Mouse (Mus musculus) spleen, postnatal 10 days (tissue): ENCODE measurements around the gene Otub1.

Experiments used
- DNase-seq, 2 experiments: peaks; one replicate each; pipeline ENCODE4 v3.0.0; 2021 to 2022; ENCODE audit warnings: low spot score in 2 of 2

The Otub1 gene

DNA sequence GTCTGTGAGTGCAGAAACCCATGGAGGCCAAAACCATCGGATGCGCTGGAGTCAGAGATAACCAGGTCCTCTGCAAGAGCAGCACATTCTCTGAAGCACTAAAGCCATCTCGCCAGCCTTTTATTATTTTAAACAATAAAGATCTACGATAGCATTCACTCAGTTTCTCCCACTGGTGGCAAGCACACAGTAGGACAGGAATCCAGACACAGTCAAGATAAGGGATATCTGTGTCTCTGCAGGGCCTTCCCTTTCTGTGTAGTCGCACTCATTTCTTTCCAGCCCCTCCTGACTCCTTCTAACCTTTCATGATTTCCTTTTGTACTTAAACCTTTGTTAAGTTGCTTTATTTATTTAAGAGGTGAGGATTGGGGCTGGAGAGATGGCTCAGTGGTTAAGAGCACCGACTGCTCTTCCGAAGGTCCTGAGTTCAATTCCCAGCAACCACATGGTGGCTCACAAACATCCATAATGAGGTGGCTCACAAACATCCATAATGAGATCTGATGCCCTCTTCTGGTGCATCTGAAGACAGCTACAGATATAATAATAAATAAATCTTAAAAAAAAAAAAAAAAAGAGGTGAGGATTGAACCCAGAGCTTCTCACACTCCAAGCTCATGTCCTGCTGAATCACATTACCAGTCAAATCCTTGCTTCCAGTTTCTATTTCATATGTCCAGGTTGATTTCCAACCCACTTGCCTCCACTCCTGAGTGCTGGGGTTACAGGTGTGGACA is 4.0 kb upstream of the Otub1 start:
- DNase-seq = no peak

DNA sequence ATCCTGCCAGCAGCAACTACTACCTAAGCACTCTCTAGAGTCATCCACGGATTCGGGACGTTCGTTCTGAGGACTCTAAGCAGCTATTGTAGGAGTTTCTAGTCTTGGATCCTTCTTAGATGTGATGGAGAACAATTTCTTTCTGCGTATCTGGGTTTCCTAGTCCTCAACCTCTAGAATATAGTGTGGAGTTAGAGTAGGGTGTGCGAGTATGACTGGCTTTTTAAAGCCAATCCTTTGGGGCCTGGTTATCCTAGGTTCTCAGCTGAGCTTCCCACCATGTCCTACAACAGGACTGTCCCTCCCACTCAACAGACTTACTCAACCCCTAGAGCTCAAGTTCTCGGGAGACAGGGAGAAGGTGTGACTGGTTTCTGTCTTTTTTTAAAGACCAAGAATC is 790 bp downstream of the Otub1 start:
- no peak for DNase-seq

DNA sequence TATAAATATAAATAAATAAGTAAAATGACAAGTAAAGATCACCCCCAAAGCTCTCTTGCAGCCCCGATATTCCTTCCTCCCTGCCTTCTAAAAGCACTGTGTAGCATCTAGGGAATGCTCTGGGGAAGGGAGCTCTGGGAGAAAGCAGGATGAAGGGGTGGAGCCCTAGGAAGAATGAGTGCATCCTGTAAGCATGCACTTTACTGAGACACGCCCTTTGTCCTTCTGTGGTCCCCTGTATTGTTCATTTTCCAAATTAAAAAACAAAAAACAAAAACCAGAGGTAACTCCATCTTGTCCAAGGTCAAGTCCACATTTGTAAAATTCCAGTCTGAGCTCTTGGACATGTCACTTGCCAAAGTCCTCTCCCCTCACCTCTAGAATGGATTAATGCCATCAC is 1.2 kb downstream of the Otub1 start:
- DNase-seq = no peak

DNA sequence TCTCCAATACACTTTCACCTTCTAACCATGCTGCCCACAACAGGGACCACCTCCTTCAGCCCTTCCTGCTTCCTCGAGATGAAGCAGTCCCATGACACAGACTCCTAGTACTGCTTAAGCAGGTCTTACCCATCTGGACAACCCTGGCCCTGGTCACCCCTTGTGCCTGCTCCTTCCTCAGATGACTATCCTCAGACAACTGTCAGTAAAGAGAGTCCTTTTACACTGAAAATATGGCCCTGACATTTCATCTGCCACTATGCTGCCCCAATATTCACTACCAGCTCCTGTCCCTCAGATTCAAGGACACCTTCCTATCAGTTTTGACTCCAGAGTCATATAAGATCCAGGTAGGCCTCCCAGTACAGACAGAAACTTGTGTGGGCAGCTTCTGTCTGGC is 5.7 kb downstream of the Otub1 start:
- DNase-seq = no peak

DNA sequence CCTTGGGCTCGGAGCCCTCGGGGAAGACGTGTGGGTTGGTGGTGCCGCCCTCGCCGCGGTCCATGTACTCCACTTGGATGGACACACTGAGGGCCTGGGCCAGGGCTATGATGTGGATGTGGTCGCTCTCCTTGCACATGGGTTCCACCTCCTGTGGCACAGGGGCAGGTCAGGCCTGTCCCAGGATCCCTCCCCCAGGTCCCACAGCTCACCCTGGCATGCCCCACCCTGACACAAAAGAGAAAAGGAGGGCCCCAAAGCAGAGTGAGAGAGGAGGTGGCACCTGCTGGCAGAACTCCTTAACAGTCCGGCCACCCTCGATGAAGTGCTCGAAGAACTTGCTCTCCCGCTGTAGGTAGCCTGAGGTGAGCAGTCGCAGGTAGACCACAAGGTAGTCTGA is 7.0 kb downstream of the Otub1 start:
- DNase-seq = no peak

DNA sequence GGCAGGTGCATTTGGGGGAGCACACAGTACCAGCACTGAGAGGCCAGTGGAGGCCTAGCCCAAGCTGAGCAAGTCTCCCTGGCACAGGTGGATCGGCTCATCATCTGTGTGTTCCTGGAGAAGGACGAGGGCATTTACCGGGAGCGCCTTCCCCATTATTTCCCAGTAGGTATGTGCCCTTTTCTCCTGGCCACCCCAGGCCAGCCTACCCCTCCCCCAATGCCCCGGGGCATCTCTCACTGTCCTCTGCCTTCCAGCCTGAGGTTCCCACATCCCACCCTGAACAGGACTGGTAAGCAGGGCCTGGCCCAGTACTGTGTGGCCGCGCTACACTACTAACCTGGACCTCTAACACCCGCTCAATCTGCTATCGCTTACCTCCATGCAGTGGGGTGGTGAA is 8.7 kb downstream of the Otub1 start:
- DNase-seq = no peak

DNA sequence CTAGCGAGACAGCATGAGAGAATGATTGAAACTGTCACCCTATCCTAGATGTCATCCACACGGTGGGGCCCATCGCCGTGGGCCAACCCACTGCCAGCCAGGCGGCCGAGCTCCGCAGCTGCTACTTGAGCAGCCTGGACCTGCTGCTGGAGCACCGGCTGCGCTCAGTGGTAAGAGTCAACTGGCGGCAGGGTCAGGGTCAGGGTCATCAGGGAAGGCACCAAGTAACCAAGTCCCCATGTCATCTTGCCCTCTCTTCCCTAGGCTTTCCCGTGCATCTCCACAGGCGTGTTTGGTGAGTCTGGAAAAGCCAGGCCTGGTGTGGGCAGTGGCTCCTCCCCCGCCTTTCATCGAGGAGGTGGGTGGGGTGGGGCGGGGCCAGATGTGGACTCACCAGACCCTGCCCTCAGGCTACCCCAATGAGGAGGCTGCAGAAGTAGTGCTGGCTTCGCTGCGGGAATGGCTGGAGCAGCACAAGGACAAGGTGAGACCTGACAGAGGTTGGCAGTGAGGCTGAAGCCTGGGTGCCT is 9.3 kb downstream of the Otub1 start:
- DNase-seq = no peak

DNA sequence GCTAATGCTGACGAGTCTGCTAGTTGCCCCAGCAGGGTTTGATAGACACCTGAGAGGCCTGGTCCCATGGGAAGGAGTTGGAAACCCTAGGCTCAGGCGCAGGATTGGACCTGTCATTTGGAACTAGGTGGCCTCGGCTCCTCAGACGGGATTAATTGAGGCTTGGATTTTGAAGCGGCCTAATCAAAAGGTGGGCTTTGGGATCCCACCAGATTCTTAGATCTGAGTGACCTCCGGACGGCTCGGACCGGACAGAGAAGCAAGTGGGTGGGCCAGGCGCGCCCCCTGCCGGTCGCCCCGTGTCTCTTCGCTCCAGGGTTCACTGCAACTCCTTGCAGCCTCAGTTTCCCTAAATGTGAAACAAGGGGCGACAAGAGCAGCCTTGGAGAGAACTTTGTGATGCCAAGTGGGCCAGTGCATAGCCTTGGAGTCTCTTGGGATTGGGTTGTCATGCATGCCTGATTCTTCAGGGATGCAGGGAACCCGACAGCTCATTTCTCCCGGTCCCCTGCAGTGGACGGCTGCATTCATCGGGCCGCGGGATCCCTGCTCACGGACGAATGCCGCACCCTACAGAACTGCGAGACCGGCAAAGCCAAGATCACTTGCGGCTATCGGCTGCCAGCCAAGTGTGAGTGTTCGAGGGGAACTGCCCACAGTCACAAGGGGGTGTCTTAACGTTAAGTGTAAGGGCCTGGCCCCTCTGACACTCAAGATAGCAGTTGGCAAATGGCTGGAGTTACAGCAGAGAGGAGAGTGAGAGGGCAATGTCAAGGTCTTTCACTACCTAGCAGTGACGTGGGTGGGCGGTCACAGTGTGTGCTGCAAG is 10.0 kb downstream of the Otub1 start:
- peak; percentile 50 to 71 for DNase-seq

DNA sequence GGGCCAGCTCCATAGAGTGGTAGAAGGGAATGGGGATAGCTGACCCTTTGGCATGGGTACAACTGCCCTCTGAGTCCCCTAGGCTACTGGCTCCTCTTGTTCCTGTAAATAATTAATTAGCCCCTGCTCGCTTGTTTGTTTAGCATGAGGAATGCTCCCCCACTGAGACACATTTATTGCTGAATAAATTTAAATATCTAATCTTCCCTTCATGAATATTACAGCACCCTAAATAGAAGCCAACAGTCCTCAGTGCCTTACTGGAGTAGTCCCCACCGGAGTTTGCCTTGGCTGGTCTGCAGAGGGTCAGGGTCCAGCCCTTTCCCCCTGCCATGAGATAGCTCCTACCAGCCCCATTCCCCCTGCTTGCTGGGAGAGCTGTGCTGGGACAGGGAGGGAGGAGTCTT is 13.6 kb downstream of the Otub1 start:
- no peak for DNase-seq

DNA sequence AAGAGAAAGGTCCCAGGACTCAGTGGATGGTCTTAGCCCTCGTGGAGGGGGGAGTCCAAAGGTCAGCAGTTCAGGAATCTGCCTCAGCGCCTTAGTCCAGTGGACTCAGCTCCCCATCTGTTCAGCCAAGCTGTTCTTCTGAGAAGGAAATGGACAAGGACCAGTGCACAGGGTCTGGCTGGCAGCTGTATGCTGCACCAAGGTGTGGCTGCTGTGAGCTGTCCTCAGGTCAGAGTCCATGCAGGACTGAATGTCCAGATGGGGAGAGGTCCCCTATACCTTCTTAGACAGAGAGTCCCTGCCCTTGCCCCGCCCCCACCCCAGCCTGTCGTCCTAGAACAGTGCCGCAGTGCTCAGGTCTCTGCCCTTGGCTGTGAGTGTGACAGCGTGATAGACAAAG is 14.5 kb downstream of the Otub1 start:
- no peak for DNase-seq

DNA sequence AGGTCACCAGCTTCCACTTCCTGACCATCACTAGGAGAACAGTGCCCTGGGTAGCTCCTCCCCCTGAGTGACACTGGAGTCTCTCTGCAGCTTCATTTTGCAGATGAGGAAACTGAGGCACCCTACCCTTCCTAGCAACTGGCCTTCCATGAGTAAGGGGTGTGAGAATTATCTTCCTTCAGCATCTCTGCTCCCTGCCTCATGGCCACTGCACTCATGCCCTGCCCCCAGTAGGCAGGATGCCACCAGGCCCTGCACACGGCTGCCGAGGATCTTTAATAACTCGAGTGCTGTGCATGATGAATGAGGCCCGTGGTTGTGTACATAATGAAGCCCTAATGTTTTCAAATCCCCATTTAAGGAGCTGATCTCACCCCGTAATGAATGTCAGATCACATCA is 15.1 kb downstream of the Otub1 start:
- DNase-seq = no peak

DNA sequence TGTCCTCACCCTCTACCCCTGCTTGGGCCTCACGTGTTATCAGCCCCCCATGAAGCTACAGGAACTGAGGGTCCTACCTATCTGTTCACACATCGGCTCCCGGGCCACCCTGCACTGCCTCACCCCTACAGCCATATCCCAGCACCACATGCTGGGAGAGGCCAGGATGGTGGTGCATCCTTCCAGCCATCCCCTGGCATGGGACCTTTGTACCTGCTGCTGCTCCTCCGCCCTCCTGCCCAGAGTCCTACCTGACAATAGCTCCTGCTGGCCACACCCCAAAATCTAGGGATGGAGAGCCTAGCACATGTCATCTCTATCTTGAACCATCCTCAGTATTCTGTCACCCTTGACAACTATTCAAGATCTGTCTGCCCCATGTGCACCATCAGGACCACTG is 17.1 kb downstream of the Otub1 start:
- DNase-seq = no peak

DNA sequence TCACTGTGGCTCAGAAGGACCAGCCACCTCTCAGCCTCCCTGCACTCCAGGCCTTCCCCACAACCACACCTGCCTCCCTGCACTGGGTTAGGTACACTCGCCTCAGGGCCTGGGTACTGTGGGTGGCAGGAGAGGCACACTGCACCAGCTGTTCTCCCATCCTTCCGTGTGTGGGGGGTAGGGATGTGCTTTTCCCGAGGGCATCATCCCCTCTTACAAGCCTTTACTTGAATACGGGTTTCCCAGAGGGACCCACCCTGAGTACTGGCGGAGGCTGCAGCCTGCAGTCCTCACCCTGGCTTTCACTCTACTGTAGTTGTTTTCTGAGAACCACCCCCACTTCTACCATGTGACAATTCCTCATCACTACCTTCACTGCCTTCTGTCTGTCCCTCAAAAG is 19.0 kb downstream of the Otub1 start:
- no peak for DNase-seq

DNA sequence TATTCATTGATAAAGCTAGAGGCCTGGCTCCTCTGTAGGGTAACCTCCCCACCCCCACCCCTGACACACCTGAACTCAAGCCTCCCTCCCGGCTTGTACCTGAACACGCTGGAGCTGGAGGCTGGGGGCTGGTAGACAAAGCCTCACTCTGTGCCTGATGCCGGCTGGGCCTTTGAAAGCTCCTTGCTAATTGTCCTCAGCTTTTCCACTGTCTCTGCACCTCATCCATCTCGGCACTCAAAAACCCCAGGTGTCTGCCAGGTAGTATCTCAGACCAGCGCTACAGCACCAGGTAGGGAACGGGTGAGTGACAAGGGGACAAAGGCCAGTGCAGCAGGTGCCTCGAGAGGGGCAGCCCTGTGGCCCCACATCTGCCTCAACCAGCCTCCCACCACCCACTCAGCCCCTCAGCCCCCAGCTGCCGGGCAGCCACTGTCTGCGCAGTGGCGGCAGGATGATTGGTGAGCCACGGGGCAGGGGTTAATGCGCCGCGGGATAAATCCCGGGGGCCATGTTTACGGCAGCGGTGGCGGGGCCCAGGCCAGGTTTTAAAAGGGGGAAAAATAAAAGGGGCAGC is 20.3 kb downstream of the Otub1 start:
- DNase-seq = no peak

DNA sequence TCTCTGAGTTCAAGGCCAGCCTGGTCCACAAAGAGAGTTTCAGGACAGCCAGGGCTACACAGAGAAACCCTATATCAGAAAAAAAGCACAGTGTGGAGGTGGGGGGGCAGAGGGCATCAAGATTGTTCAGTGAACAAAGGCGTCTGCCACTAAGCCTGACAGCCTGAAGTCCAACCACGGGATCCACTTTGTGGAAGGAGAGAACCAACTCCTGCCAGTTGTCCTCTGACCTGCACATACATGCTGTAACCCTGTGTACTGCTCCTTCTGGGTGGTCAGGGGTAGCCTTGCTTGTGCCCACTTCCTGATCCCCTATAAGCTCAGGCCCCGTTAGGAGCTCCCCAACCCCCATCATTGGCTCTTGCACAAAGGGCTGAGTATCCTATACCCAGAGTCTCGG is 21.1 kb downstream of the Otub1 start:
- DNase-seq = no peak

DNA sequence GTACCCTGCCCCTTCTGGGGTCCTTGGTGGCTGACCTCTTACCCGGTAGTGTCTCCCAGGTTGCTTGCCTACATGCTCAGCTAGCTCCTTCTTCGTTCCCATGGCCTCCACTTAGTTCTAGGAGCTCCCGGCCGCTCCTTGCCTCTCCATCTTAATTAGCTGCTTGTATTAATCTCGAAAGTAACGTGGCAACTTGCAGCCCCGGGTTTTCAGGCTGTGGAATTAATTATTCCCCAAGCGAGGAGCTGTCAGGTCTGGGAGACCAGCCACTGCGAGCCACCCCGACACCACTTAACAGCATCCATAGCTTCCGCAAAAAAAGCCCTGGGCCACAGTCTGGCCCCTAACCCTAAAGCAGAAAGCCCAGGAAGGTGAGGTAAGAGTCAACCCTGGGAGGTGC is 22.7 kb downstream of the Otub1 start:
- no peak for DNase-seq

DNA sequence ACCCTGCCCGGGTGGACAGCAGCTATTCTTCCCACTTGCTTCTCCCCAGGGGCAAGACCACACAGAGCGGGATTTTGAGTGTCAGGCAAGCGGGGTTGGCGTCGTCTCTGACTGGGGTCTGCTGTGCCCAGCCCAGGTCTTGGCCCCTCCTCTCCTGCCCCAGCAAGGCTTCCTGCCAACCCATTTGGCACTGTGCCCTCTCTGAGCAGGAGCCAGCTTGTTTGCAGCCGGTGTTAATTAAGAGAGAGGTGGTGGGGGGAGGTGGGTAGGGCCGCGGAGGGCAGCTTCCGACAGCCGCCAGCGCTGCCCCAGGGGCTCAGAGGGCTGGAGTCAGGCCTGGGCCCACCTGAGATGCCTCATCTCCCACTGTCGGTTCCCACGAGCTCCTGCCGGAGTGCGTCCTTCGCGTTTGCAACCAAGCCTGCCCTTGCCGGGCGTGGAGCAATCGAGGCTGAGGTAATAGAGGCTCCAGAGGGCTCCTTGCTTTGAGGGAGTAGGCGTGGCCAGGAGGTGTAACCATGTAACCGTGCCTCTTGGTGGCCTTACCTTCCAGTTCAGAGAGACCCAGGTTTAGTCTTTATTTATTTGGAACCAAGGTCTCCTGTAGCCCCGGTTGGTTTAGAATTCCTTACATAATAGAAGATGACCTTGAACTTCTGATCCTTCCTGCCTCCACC is 23.7 kb downstream of the Otub1 start:
- DNase-seq = peak in 1 of 2 experiments; percentile 52

DNA sequence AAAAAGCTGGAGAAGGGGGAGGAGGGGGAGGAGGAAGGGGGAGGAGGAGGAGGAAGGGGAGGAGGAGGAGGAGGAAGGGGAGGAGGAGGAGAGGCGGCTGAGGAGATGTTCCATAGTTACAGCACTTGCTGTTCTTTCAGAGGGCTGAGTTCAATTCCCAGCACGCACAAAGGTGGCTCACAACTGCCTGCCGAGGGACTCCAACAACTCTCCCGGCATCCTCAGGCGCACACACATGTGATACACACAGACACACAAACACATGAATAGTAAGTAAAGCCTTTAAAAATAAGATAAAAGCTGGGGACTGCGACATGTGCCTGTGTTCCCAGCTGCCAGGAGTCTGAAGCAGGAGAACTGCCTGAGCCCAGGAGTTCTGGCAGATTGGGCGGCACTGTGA is 24.6 kb downstream of the Otub1 start:
- DNase-seq = no peak

DNA sequence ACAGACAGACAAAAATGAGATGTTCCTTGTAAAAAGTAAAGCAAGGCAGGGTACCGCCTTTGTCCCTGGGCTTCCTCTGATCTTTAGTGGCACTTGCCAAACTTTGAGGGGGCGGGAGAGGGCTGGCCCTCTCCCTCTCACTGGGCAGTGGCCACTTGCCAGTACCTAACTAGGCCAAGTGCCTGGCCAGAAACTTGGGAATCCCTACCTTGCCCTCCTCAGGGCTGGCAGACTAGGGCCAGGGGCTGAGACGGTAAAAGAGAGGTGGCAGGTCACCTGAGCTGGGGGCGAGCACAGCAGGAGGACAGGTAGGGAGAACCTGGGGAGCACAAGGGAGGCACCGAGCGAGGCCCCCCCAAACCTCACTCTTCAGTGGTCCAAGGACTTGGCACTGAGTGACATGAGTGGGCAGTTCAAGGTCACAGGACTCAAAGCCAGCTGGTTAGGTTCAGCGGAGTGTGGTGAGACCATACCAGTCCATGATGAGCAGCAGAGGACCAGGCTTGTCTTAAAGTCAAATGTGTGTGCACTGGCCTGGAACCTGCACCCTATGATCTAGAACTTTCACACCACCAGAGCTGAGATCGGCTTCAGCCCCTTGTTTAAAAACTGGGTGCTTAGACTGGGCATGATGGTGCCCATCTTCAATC is 25.2 kb downstream of the Otub1 start:
- no peak for DNase-seq

DNA sequence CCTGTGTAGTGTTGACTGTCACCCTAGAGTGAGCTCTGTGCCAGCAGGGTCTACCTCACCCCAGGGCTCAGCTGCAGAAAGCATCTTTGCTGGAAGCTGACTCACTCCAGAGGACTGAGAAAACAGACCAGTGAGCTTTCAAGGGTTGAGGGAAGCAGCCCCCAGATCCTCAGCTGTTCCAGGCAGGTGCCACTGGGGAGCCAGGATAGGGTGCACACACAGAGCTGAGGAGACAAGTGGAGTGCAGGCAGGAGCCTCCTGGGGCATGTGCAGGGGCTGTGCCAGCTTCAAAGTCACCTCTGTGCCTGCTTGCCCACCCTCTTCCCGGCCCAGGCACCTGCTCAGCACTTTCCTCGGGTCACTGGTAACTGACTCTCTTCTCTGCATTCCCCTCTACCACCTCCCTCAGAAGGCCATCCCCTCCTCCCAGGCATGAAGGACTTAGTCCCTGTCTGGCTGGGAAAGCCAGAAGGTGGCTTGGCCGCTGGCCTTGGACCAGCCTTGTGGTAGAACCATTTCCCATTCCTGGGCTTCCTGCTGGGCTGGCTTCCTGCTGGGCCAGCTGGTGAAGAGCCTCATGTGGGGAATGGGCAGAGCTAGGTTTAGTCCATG is 27.2 kb downstream of the Otub1 start:
- no peak for DNase-seq

DNA sequence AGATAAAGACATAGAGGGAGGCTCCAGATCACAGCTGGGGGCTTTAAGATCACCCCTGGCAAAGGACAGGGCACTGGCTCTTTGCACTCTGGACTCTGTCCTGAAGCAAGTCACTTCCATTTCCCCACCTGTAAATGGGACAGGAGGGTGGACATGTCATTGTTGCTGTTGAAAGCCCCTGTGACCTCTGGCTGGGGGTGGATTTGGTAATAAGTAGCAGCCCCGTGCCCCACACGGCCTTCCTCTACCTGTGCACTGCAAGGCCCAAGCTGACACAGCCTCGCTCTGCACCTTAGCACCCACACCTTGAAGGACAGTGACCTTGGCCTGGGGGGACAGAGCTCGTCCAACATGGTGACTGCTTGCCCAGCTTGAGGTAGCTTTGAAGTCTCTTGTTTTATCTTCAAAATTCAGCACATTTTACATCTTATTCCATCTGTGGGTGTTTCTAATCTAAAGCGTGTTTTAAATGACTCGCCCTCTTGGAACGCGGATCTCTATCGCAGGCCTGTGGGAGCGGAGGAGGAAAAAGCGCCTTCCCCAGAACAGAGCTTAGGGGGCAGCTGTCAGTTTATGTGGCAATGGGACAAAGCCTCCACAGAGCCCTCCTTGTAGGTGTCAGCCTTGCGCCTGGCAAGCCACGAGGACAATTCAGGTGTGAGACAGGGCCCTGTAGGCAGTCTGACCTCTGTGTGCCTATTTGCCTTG is 28.2 kb downstream of the Otub1 start:
- DNase-seq = no peak
